Mouse (Mus musculus) lung, postnatal 0 days (tissue): ENCODE data around the gene Psmd5. TPM values are rescaled to one million over a fixed set of nuclear protein-coding genes. Genes with fewer than 3 reads are reported as not detected.

Source experiments
- ATAC-seq: fragments of 200-750 bp; cut with Nextera tagmentation; 2 replicates; pipeline ENCODE4 v1.8.0; 2017; ENCODE audit warnings: moderate library complexity
- DNase-seq: peaks from one replicate; pipeline ENCODE4 v3.0.0-alpha.2; 2016; ENCODE audit warnings: low spot score
- H3K27ac ChIP-seq: fragments of 300-500 bp; sonication (generic); 2 replicates; pipeline ENCODE4 v1.5.1; 2014; ENCODE audit warnings: antibody characterized with exemption, mild to moderate bottlenecking, low read length, mixed read lengths
- H3K27me3 ChIP-seq: fragments of 300-500 bp; sonication (generic); replicated peaks from 2 replicates; pipeline ENCODE4 v1.6.1; 2014; ENCODE audit warnings: low read length, mixed read lengths; ENCODE audit not compliant: insufficient read depth
- H3K36me3 ChIP-seq: fragments of 300-500 bp; sonication (generic); 2 replicates; pipeline ENCODE4 v1.6.1; 2014; ENCODE audit warnings: low read length, mixed read lengths; ENCODE audit not compliant: insufficient read depth
- H3K4me1 ChIP-seq: fragments of 300-500 bp; sonication (generic); 2 replicates; pipeline ENCODE4 v1.6.1; 2014; ENCODE audit warnings: antibody characterized with exemption, low read depth, low read length, mixed read lengths; ENCODE audit not compliant: insufficient read depth
- H3K4me2 ChIP-seq: fragments of 300-500 bp; sonication (generic); replicated peaks from 2 replicates; pipeline ENCODE4 v1.6.1; 2014; ENCODE audit warnings: low read depth, mild to moderate bottlenecking, low read length, moderate library complexity, mixed read lengths
- H3K4me3 ChIP-seq: fragments of 300-500 bp; sonication (generic); 2 replicates; pipeline ENCODE4 v1.5.1; 2014; ENCODE audit warnings: low read depth, low read length
- H3K9ac ChIP-seq: fragments of 300-500 bp; sonication (generic); replicated peaks from 2 replicates; pipeline ENCODE4 v1.6.1; 2014; ENCODE audit warnings: low read depth, mild to moderate bottlenecking
- H3K9me3 ChIP-seq: fragments of 300-500 bp; sonication (generic); 2 replicates; pipeline ENCODE4 v1.6.1; 2016; ENCODE audit warnings: low read length, mixed read lengths
- CTCF ChIP-seq: IDR thresholded peaks from 2 replicates; pipeline ENCODE4 v1.5.1; 2016; ENCODE audit warnings: antibody characterized with exemption, mild to moderate bottlenecking
- EP300 ChIP-seq: IDR thresholded peaks from 2 replicates; pipeline ENCODE4 v1.6.1; 2016; ENCODE audit warnings: antibody characterized with exemption, mild to moderate bottlenecking, control low read depth
- WGBS: fragments of 180-500 bp; shearing (Covaris S2); extraction: QIAGEN DNeasy Blood & Tissue Kit; methylation state at CpG from one replicate; pipeline ENCODE4 v1.1.7; 2014; 5-methylcytosine and 5-hydroxymethylcytosine counted together
- polyA plus RNA-seq: library from polyadenylated mRNA; unstranded; fragments of >200 nt; fragmentation: Nextera tagmentation; extraction: Ambion mirVana; gene quantifications from 2 replicates; pipeline ENCODE4 v1.2.1, GENCODE M21; 2015

Psmd5 gene
- 61.2 and 64.7 TPM in 2 replicates for polyA plus RNA-seq

- Histone ChIP-seq H3K4me3 (peak within 1 kb of the TSS; percentile 36), H3K27ac (peak within 1 kb of the TSS; percentile 82), H3K4me2 (peak within 1 kb of the TSS; percentile 64), H3K9me3 (no peaks in the 10 kb centered on the region), H3K9ac (peak within 1 kb of the TSS; percentile 48; the same call in 1 of the 2 replicates), H3K27me3 (no peaks in the 10 kb centered on the region), H3K4me1 (peaks cover 6% of the 10 kb centered on the region; the same call in 1 of the 2 replicates), H3K36me3 (no peaks in the 10 kb centered on the region)
- DNase-seq (no peak), ATAC-seq (no peak)
- TF ChIP-seq EP300 (no peak), CTCF (no peak; the same call in 1 of the 2 replicates)
- WGBS = 18% methylated on average over 8 of the region's 8 CpGs
Measured at GRCm38 (mm10) chr2:34874816-34875345, at the start of gene Psmd5. Gene Psmd5 (minus strand): TSS chr2:34874968.

DNA sequence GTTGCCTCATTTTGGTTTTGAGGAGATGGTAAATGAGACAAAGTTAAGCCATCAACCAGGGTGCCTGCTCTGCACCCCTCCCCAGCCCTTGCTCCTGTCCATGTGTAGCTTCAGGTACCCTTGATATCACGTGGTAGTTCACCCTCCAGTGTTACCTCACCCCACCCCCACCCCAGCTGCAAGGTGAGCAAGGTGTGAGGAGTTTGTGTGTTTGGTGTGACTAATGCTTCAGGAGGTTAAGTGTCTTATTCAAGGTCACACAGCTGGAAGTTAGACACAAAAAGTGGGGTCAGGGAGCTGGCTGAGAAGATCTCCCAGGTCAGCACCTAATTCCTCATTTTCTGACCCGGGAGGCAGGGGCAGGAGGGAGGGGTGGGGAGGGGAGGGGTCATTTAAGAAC lies 48.0 kb upstream of the Psmd5 start:
- Histone ChIP-seq H3K9ac (no peak overlapping the region), H3K4me1 (no peaks in the 10 kb centered on the region), H3K27ac (no peak overlapping the region), H3K27me3 (no peaks in the 10 kb centered on the region), H3K4me2 (no peak overlapping the region), H3K36me3 (no peaks in the 10 kb centered on the region), H3K9me3 (no peaks in the 10 kb centered on the region), H3K4me3 (no peak overlapping the region)
- DNase-seq = no peak
- TF ChIP-seq EP300 = no peak
- TF ChIP-seq CTCF = no peak
- ATAC-seq = no peak
- WGBS = 6% methylated on average over 2 of the region's 2 CpGs

DNA sequence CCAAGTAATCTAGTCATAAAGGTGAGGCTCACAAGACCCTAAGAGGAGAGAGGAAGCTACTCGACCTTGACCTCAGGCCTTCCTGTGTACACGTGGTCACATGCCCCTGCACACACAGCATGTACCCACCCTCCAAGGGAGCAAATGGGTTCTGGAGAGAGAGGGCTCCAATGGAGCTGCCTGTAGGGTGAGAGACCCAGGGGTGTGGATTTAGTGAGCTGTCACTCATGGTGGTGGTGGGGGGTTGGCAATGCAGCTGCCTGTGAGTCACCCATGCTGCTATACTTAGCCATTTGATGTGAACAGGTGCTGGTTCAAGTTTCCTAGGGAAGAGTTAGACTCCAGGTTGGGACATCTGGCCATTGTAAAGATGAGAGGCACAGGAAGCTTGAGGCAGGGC lies 45.4 kb upstream of the Psmd5 start:
- no peak for ATAC-seq
- H3K27ac ChIP-seq = no peak overlapping the region
- H3K9me3 ChIP-seq = no peaks in the 10 kb centered on the region
- DNase-seq = no peak
- WGBS = 40% methylated on average over 2 of the region's 2 CpGs
- no peaks in the 10 kb centered on the region for H3K27me3 ChIP-seq
- H3K9ac ChIP-seq = no peak overlapping the region
- H3K4me1 ChIP-seq = no peaks in the 10 kb centered on the region
- no peak overlapping the region for H3K4me3 ChIP-seq
- H3K4me2 ChIP-seq = no peak overlapping the region
- TF ChIP-seq CTCF = no peak
- no peak for TF ChIP-seq EP300
- no peaks in the 10 kb centered on the region for H3K36me3 ChIP-seq

GRCm38 (mm10) chr2:34915103-34915502 lies 40.3 kb upstream of the Psmd5 start:
- no peaks in the 10 kb centered on the region for H3K9me3 ChIP-seq
- no peak overlapping the region for H3K9ac ChIP-seq
- no peak overlapping the region for H3K27ac ChIP-seq
- WGBS = 62% methylated on average over 2 of the region's 2 CpGs
- TF ChIP-seq CTCF (no peak; the same call in 1 of the 2 replicates), EP300 (no peak)
- H3K36me3 ChIP-seq = no peaks in the 10 kb centered on the region
- H3K27me3 ChIP-seq = no peaks in the 10 kb centered on the region
- no peak overlapping the region for H3K4me3 ChIP-seq
- ATAC-seq (no peak), DNase-seq (no peak)
- no peak overlapping the region for H3K4me2 ChIP-seq
- peaks cover 7% of the 10 kb centered on the region; the same call in 1 of the 2 replicates for H3K4me1 ChIP-seq

GRCm38 (mm10) chr2:34914823-34915082 lies 40.0 kb upstream of the Psmd5 start:
- H3K27ac ChIP-seq = 0 out of 2 replicates have a peak overlapping the region, but pooled peaks have one; percentile 5
- no peak overlapping the region for H3K9ac ChIP-seq
- peak; percentile 71 for ATAC-seq
- peaks cover 7% of the 10 kb centered on the region; the same call in 1 of the 2 replicates for H3K4me1 ChIP-seq
- no peaks in the 10 kb centered on the region for H3K27me3 ChIP-seq
- WGBS = 27% methylated on average over 2 of the region's 2 CpGs
- no peaks in the 10 kb centered on the region for H3K36me3 ChIP-seq
- peak overlapping the region; percentile 59; the same call in 1 of the 2 replicates for H3K4me3 ChIP-seq
- peak overlapping the region; percentile 99 for H3K4me2 ChIP-seq
- DNase-seq = peak; percentile 21
- TF ChIP-seq CTCF (no peak), EP300 (no peak)
- H3K9me3 ChIP-seq = no peaks in the 10 kb centered on the region

GRCm38 (mm10) chr2:34914069-34914822 lies 39.5 kb upstream of the Psmd5 start:
- DNase-seq (peak; percentile 24), ATAC-seq (peak; percentile 61)
- peaks cover 7% of the 10 kb centered on the region; the same call in 1 of the 2 replicates for H3K4me1 ChIP-seq
- H3K27me3 ChIP-seq = no peaks in the 10 kb centered on the region
- TF ChIP-seq EP300 = no peak
- TF ChIP-seq CTCF = no peak
- peak overlapping the region; percentile 99 for H3K4me2 ChIP-seq
- H3K36me3 ChIP-seq = no peaks in the 10 kb centered on the region
- peak overlapping the region; percentile 59 for H3K4me3 ChIP-seq
- peak overlapping the region; percentile 5; the same call in 1 of the 2 replicates for H3K27ac ChIP-seq
- H3K9me3 ChIP-seq = no peaks in the 10 kb centered on the region
- peak overlapping the region; percentile 32 for H3K9ac ChIP-seq
- WGBS = 3% methylated on average over 29 of the region's 50 CpGs
